Mouse (Mus musculus) small intestine, adult 2 months (tissue): ENCODE measurements around the gene Ush2a. TPM values are rescaled to one million over a fixed set of nuclear protein-coding genes. Genes with fewer than 3 reads are reported as not detected.

Source experiments
- H3K27ac ChIP-seq: fragments of 200-500 bp; 2 replicates; pipeline ENCODE4 v1.5.1; 2012; ENCODE audit warnings: low read depth, low read length, control low read depth, inconsistent platforms; ENCODE audit not compliant: insufficient read depth
- H3K27me3 ChIP-seq: fragments of 200-500 bp; 2 replicates; pipeline ENCODE4 v1.6.1; 2012; ENCODE audit warnings: mild to moderate bottlenecking, moderate library complexity, low read length, inconsistent platforms; ENCODE audit not compliant: control insufficient read depth, insufficient read depth
- H3K36me3 ChIP-seq: fragments of 200-500 bp; 2 replicates; pipeline ENCODE4 v1.6.1; 2012; ENCODE audit warnings: mild to moderate bottlenecking, low read length, control low read depth, inconsistent platforms; ENCODE audit not compliant: control insufficient read depth, insufficient read depth
- H3K4me1 ChIP-seq: fragments of 200-500 bp; 2 replicates; pipeline ENCODE4 v1.6.1; 2012; ENCODE audit warnings: low read length, inconsistent platforms, mixed read lengths; ENCODE audit not compliant: control insufficient read depth, insufficient read depth, insufficient read length
- H3K4me3 ChIP-seq: fragments of 200-500 bp; 2 replicates; pipeline ENCODE4 v1.5.1; 2012; ENCODE audit warnings: low read depth, mild to moderate bottlenecking, control low read depth, inconsistent platforms, low read length, moderate library complexity
- CTCF ChIP-seq: fragments of 200-500 bp; IDR thresholded peaks from 2 replicates; pipeline ENCODE4 v1.5.1; 2012; ENCODE audit warnings: low read depth, mild to moderate bottlenecking, control low read depth, inconsistent platforms, low read length, moderate library complexity, mixed read lengths; ENCODE audit not compliant: insufficient replicate concordance, insufficient read length; ENCODE audit errors: extremely low read depth
- POLR2A ChIP-seq: fragments of 200-500 bp; IDR thresholded peaks from 2 replicates; pipeline ENCODE4 v1.6.1; 2012; ENCODE audit warnings: low read depth, mild to moderate bottlenecking, control low read depth, inconsistent platforms, low read length, moderate library complexity
- WGBS: fragments of 180-500 bp; shearing (Covaris S2); methylation state at CpG from one replicate; pipeline ENCODE4 v1.1.7; 2018; 5-methylcytosine and 5-hydroxymethylcytosine counted together
- polyA plus RNA-seq: library from polyadenylated mRNA; depleted of rRNA; stranded (reverse); fragments of >200 nt; gene quantifications from 2 replicates; pipeline ENCODE4 v1.2.3, GENCODE M21; 2012

Gene Ush2a
- polyA plus RNA-seq, 1 experiment, result not detected

DNA sequence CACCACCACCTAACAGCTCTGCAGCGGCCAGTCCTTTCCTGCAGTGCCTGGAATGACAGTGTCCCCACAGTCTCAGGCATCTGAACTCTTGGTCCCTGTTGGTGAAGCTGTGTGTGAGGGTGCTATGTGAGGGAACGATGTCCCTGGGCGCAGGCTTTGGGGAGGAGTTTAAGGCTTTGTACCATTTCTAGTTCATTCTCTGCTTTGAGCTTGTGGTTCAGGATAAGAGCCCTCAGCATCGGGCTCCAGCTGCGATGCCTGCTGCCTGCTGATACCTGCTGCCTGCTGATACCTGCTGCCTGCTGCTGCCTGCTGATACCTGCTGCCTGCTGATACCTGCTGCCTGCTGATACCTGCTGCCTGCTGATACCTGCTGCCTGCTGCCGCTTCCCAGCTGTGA is 711.3 kb downstream of the Ush2a start:
- no peaks in the 10 kb centered on the region for H3K27me3 ChIP-seq
- H3K4me1 ChIP-seq, result no peaks in the 10 kb centered on the region
- no peak for TF ChIP-seq POLR2A
- TF ChIP-seq CTCF, result no peak
- H3K4me3 ChIP-seq, result no peak overlapping the region
- peaks cover 67% of the 10 kb centered on the region for H3K36me3 ChIP-seq
- no peak overlapping the region for H3K27ac ChIP-seq
- 96% methylated on average over 6 of the region's 6 CpGs for WGBS

DNA sequence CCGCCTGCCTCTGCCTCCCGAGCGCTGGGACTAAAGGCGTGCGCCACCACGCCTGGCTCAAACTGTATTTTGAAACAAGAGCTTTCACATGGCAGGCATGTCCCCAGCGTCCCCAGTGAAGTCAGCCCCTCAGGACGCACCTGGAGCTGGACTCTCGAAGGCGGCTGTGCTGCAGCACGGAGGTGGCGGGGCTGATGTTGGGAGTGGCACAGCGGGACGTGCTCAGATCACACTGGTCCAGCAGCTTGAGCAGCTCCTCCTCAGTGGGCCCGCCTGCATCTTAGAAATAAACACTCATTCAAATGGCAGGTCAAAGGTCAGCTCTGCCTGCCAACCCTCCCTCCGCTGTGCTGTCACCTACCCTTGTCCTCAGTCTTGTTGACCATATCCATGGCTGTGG is 712.1 kb downstream of the Ush2a start:
- no peak overlapping the region for H3K27ac ChIP-seq
- no peaks in the 10 kb centered on the region for H3K27me3 ChIP-seq
- TF ChIP-seq CTCF (no peak), POLR2A (no peak)
- 87% methylated on average over 16 of the region's 16 CpGs for WGBS
- peaks cover 71% of the 10 kb centered on the region for H3K36me3 ChIP-seq
- no peak overlapping the region for H3K4me3 ChIP-seq
- no peaks in the 10 kb centered on the region for H3K4me1 ChIP-seq

DNA sequence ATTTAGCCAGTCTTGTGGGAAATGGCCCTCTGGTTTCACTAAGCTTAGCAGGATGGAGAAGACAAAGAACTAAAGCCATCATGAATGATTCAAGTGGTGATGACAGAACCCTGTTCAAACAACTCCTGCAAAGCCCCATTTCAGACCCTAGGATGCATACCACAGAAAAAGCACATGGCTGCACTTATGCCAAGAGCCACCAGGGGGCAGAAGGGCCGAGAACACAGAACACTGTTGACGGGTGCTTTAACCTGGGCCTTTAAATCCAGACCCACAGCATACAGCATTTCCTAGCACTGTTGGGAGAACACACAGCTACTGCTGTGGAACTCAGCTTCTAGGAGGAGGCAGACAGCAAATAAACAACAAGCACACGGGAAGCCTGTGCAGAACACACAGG is 718.2 kb downstream of the Ush2a start:
- H3K4me3 ChIP-seq, result no peak overlapping the region
- H3K27ac ChIP-seq, result no peak overlapping the region
- peaks cover 53% of the 10 kb centered on the region for H3K36me3 ChIP-seq
- H3K4me1 ChIP-seq, result no peaks in the 10 kb centered on the region
- 18% methylated on average over 3 of the region's 3 CpGs for WGBS
- TF ChIP-seq POLR2A (no peak), CTCF (peak; percentile 78; the same call in 1 of the 2 replicates)
- no peaks in the 10 kb centered on the region for H3K27me3 ChIP-seq

DNA sequence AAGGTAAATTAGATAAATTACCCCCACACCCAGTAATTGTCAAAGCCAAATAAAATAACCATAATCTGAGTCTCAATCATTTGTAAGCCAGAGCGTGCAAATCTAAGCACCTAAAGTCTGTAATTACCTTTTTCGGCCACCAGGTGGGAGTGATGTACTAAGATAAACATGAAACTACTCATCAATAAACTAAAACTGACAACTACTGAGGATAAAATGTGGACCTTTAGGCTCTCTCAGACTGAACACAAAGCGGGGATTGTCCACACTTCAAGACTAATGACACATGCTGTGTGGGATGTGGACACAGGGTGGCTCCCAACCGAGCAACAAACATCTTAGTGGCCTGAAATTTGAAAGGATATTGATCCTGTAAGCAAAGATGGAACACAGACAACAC is 731.4 kb downstream of the Ush2a start:
- 23% methylated on average over 4 of the region's 4 CpGs for WGBS

DNA sequence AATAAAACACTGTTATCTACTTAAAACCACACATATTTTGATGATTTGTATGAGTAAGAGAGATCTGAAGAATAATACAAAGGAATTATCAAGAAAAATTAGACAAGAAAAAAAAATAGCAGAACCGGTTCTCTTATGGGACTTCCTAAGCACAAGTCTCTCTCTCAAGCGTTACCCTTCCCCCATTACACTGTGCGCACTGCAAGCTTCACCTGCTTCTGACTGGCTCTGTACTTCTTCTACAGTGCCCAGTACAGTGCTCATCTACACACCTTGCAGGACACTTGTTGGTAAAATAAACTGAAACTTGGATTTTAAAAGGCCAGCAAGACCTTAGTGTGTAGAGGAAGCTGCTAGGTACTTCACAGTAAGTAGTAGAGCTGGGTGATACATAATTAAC is 736.1 kb downstream of the Ush2a start:
- TF ChIP-seq POLR2A (no peak), CTCF (no peak)
- no peaks in the 10 kb centered on the region for H3K27me3 ChIP-seq
- H3K36me3 ChIP-seq, result peaks cover 53% of the 10 kb centered on the region
- no peak overlapping the region for H3K27ac ChIP-seq
- 92% methylated on average over 3 of the region's 3 CpGs for WGBS
- no peaks in the 10 kb centered on the region for H3K4me1 ChIP-seq
- H3K4me3 ChIP-seq, result no peak overlapping the region

More for the DNA sequence above, 731.4 kb downstream of the Ush2a start:
- Histone ChIP-seq H3K4me3 (no peak overlapping the region), H3K4me1 (no peaks in the 10 kb centered on the region), H3K27me3 (no peaks in the 10 kb centered on the region), H3K36me3 (peaks cover 58% of the 10 kb centered on the region), H3K27ac (no peak overlapping the region)
- TF ChIP-seq CTCF, result peak; percentile 38; the same call in 1 of the 2 replicates
- TF ChIP-seq POLR2A, result no peak

DNA sequence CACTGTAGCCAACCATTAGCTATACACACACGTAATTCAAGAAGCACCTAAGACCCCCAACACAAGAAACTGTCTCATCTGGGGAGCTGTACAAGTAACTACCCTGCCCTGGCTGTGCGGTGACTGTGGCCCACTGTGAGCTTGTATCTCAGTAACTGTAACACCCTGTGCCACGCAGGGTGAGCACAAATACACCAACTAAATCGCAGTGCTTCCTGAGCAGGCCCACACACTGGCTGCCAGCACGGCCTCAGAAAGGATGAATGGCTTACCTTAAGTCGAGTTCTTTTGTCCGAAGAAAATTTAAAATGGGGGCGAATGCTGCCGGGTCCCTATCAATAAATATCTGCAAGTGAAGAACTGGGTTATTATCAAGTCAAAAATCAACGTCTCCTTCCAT is 738.2 kb downstream of the Ush2a start:
- 90% methylated on average over 10 of the region's 10 CpGs for WGBS
- TF ChIP-seq POLR2A, result no peak
- TF ChIP-seq CTCF, result no peak
- H3K27ac ChIP-seq, result no peak overlapping the region
- H3K36me3 ChIP-seq, result peaks cover 44% of the 10 kb centered on the region
- no peaks in the 10 kb centered on the region for H3K27me3 ChIP-seq
- no peak overlapping the region for H3K4me3 ChIP-seq
- no peaks in the 10 kb centered on the region for H3K4me1 ChIP-seq

DNA sequence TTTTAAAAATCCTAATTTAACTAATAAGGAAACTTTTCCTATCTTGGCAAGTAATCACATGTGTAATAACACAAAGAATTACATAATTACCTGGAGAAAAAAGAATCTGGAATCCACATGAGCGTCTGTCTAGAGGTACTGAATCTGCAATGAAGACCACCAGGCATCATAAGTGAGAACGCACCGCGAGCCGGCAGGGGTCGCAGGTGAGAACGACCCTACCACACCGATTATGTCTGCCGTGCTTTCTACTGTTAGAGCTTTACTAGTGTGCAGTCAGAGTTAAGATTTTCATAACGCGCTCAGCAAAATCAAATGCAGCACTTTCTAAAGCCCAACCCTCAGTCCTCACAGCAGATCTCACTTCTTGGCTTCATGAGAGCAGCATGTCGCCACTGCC is 740.0 kb downstream of the Ush2a start:
- no peak overlapping the region for H3K4me3 ChIP-seq
- H3K4me1 ChIP-seq, result peaks cover 1% of the 10 kb centered on the region; the same call in 1 of the 2 replicates
- TF ChIP-seq POLR2A (no peak), CTCF (no peak)
- H3K36me3 ChIP-seq, result peaks cover 30% of the 10 kb centered on the region
- WGBS, result 94% methylated on average over 12 of the region's 12 CpGs
- H3K27me3 ChIP-seq, result no peaks in the 10 kb centered on the region
- no peak overlapping the region for H3K27ac ChIP-seq
